Mouse (Mus musculus): ENCODE results near the gene Mas1. TPM values are rescaled to one million over a fixed set of nuclear protein-coding genes. Genes with fewer than 3 reads are reported as not detected.
"Not testable (repeated sequence)": the region's sequence is repeated elsewhere in the genome, so short reads cannot be mapped to it uniquely, and the experiment has no call there.

Mas1 gene
- polyA plus RNA-seq, 1 experiment, result 0.25 TPM

GRCm38 (mm10) chr17:12902291-12902690, 34.3 kb upstream of the Mas1 start:
- Histone ChIP-seq H3K27ac (ENCODE audit: insufficient read depth, low read length) (no peak overlapping the region), H3K36me3 (ENCODE audit: control insufficient read depth, insufficient read depth, low read length, poor library complexity, severe bottlenecking) (peaks cover 12% of the 10 kb centered on the region; the same call in 1 of the 2 replicates), H3K27me3 (ENCODE audit: control insufficient read depth, insufficient read depth, low read length, poor library complexity, severe bottlenecking) (no peaks in the 10 kb centered on the region), H3K9ac (ENCODE audit: low read depth, poor library complexity, severe bottlenecking) (no peak overlapping the region), H3K4me3 (ENCODE audit: low read depth, low read length) (no peak overlapping the region), H3K4me1 (ENCODE audit: control insufficient read depth, insufficient read depth, low read length) (no peaks in the 10 kb centered on the region), H3K9me3 (replicated peaks; ENCODE audit: control insufficient read depth, insufficient read depth, low read length, poor library complexity, severe bottlenecking) (no peaks in the 10 kb centered on the region)
- no peak for TF ChIP-seq CTCF (IDR thresholded peaks at IDR 0.05; ENCODE audit: low read depth, low read length)
- no peak for TF ChIP-seq POLR2A (IDR thresholded peaks at IDR 0.05; ENCODE audit: insufficient read depth, low read length)
- TF ChIP-seq EP300 (IDR thresholded peaks at IDR 0.05; ENCODE audit: insufficient read depth, low read depth, low read length), result no peak

GRCm38 (mm10) chr17:12898607-12899006, 30.7 kb upstream of the Mas1 start:
- H3K27me3 ChIP-seq (ENCODE audit: control insufficient read depth, insufficient read depth, low read length, poor library complexity, severe bottlenecking); H3K4me1 ChIP-seq (ENCODE audit: control insufficient read depth, insufficient read depth, low read length); H3K9ac ChIP-seq (ENCODE audit: low read depth, poor library complexity, severe bottlenecking); H3K9me3 ChIP-seq (replicated peaks; ENCODE audit: control insufficient read depth, insufficient read depth, low read length, poor library complexity, severe bottlenecking); H3K4me3 ChIP-seq (ENCODE audit: low read depth, low read length); H3K27ac ChIP-seq (ENCODE audit: insufficient read depth, low read length): not testable (repeated sequence)
- peaks cover 12% of the 10 kb centered on the region; the same call in 1 of the 2 replicates for H3K36me3 ChIP-seq (ENCODE audit: control insufficient read depth, insufficient read depth, low read length, poor library complexity, severe bottlenecking)

DNA sequence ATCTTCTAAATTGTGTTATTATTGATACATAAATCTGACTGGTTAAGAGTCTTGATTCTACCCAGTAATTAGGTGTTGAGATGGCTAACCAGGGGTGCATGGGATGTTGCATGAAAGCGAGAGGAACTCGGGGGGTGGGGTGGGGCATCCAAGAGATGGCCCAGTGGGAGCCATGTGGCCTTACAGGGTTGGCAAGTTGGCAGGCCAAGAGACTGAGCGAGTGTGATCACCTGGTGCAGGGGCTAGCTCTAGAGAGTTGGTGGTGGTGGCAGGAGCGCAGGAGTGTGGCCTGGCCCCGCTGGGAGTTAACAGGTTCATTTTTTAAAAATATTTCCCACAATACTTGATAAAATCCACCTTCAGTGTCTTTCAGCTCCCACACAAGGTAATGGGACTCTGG, 29.7 kb upstream of the Mas1 start:
- Histone ChIP-seq H3K9ac (ENCODE audit: low read depth, poor library complexity, severe bottlenecking) (no peak overlapping the region), H3K27ac (ENCODE audit: insufficient read depth, low read length) (no peak overlapping the region), H3K27me3 (ENCODE audit: control insufficient read depth, insufficient read depth, low read length, poor library complexity, severe bottlenecking) (no peaks in the 10 kb centered on the region), H3K9me3 (replicated peaks; ENCODE audit: control insufficient read depth, insufficient read depth, low read length, poor library complexity, severe bottlenecking) (no peaks in the 10 kb centered on the region), H3K4me3 (ENCODE audit: low read depth, low read length) (no peak overlapping the region), H3K36me3 (ENCODE audit: control insufficient read depth, insufficient read depth, low read length, poor library complexity, severe bottlenecking) (peaks cover 8% of the 10 kb centered on the region; the same call in 1 of the 2 replicates), H3K4me1 (ENCODE audit: control insufficient read depth, insufficient read depth, low read length) (no peaks in the 10 kb centered on the region)
- TF ChIP-seq POLR2A (IDR thresholded peaks at IDR 0.05; ENCODE audit: insufficient read depth, low read length) (no peak), EP300 (IDR thresholded peaks at IDR 0.05; ENCODE audit: insufficient read depth, low read depth, low read length) (no peak), CTCF (IDR thresholded peaks at IDR 0.05; ENCODE audit: low read depth, low read length) (no peak)

- Histone ChIP-seq H3K36me3 (ENCODE audit: control insufficient read depth, insufficient read depth, low read length, poor library complexity, severe bottlenecking) (peaks cover 13% of the 10 kb centered on the region), H3K4me1 (ENCODE audit: control insufficient read depth, insufficient read depth, low read length) (no peaks in the 10 kb centered on the region), H3K27me3 (ENCODE audit: control insufficient read depth, insufficient read depth, low read length, poor library complexity, severe bottlenecking) (no peaks in the 10 kb centered on the region), H3K27ac (ENCODE audit: insufficient read depth, low read length) (no peak overlapping the region), H3K4me3 (ENCODE audit: low read depth, low read length) (no peak overlapping the region), H3K9ac (ENCODE audit: low read depth, poor library complexity, severe bottlenecking) (no peak overlapping the region), H3K9me3 (replicated peaks; ENCODE audit: control insufficient read depth, insufficient read depth, low read length, poor library complexity, severe bottlenecking) (no peaks in the 10 kb centered on the region)
- TF ChIP-seq EP300 (IDR thresholded peaks at IDR 0.05; ENCODE audit: insufficient read depth, low read depth, low read length), result no peak
- TF ChIP-seq POLR2A (IDR thresholded peaks at IDR 0.05; ENCODE audit: insufficient read depth, low read length), result no peak
- TF ChIP-seq CTCF (IDR thresholded peaks at IDR 0.05; ENCODE audit: low read depth, low read length), result no peak
Measured at GRCm38 (mm10) chr17:12892033-12892432, 24.1 kb upstream of the Mas1 start.

GRCm38 (mm10) chr17:12891054-12891453, 23.1 kb upstream of the Mas1 start:
- Histone ChIP-seq H3K9me3 (replicated peaks; ENCODE audit: control insufficient read depth, insufficient read depth, low read length, poor library complexity, severe bottlenecking) (no peaks in the 10 kb centered on the region), H3K4me1 (ENCODE audit: control insufficient read depth, insufficient read depth, low read length) (no peaks in the 10 kb centered on the region), H3K27me3 (ENCODE audit: control insufficient read depth, insufficient read depth, low read length, poor library complexity, severe bottlenecking) (no peaks in the 10 kb centered on the region), H3K27ac (ENCODE audit: insufficient read depth, low read length) (no peak overlapping the region), H3K4me3 (ENCODE audit: low read depth, low read length) (no peak overlapping the region), H3K36me3 (ENCODE audit: control insufficient read depth, insufficient read depth, low read length, poor library complexity, severe bottlenecking) (peaks cover 11% of the 10 kb centered on the region), H3K9ac (ENCODE audit: low read depth, poor library complexity, severe bottlenecking) (no peak overlapping the region)
- TF ChIP-seq POLR2A (IDR thresholded peaks at IDR 0.05; ENCODE audit: insufficient read depth, low read length), result no peak
- TF ChIP-seq CTCF (IDR thresholded peaks at IDR 0.05; ENCODE audit: low read depth, low read length), result no peak
- TF ChIP-seq EP300 (IDR thresholded peaks at IDR 0.05; ENCODE audit: insufficient read depth, low read depth, low read length), result no peak

DNA sequence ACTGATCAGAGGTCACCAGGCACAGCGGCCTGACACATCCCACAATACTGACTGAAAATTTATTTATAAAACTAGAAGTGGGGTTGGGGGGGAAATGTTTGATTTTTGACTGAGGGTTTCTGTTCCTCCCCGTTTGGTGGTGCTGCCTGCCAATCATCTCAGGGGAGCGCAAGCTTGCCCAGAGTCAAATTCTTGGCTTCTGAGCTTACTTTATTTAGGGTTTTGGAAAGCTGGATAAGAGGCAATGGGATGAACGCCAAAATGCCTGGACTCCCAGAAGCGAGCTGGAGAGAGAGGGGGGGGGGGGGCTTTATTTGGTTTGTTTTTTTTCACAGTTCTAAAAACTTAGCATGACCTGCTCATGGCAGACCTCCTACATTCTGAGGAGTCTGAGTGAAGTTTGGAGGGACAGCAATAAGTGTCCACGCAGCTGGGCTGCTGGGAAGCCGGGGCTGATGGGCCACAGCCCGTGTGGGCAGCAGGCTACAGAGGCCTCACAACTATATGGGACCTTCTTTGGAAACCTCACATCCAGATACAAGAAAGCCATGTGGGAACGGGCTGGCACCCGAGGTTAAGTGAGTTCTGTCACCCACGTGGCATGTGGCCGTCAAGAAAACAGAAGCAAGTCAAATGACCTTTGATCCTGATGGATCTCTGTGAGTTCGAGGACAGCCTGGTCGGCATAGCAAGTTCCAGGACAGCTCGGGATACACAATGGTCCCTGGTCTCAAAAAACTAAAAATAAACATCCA, 19.3 kb upstream of the Mas1 start:
- Histone ChIP-seq H3K36me3 (ENCODE audit: control insufficient read depth, insufficient read depth, low read length, poor library complexity, severe bottlenecking) (peaks cover 9% of the 10 kb centered on the region; the same call in 1 of the 2 replicates), H3K27me3 (ENCODE audit: control insufficient read depth, insufficient read depth, low read length, poor library complexity, severe bottlenecking) (no peaks in the 10 kb centered on the region), H3K4me3 (ENCODE audit: low read depth, low read length) (no peak overlapping the region), H3K27ac (ENCODE audit: insufficient read depth, low read length) (peak overlapping the region; percentile 16; the same call in 1 of the 2 replicates), H3K9me3 (replicated peaks; ENCODE audit: control insufficient read depth, insufficient read depth, low read length, poor library complexity, severe bottlenecking) (no peaks in the 10 kb centered on the region), H3K4me1 (ENCODE audit: control insufficient read depth, insufficient read depth, low read length) (peaks cover 7% of the 10 kb centered on the region), H3K9ac (ENCODE audit: low read depth, poor library complexity, severe bottlenecking) (no peak overlapping the region)
- TF ChIP-seq CTCF (IDR thresholded peaks at IDR 0.05; ENCODE audit: low read depth, low read length) (no peak), POLR2A (IDR thresholded peaks at IDR 0.05; ENCODE audit: insufficient read depth, low read length) (no peak), EP300 (IDR thresholded peaks at IDR 0.05; ENCODE audit: insufficient read depth, low read depth, low read length) (no peak)
